Mouse (Mus musculus): Measurements from ENCODE around the gene B230118H07Rik.
A peak's percentile ranks its signal among the peaks of the same experiment; 100 is the strongest.

Gene B230118H07Rik

GRCm38 (mm10) chr2:101638979-101639839 lies 10.1 kb downstream of the B230118H07Rik start:
- no peak for DNase-seq (ENCODE audit: low spot score in 2 of 2)

GRCm38 (mm10) chr2:101628297-101629236 lies 20.8 kb downstream of the B230118H07Rik start:
- peak; percentile 82 to 90 for DNase-seq (ENCODE audit: low spot score in 2 of 2)

- no peak for DNase-seq (ENCODE audit: low spot score in 2 of 2)
Measured at GRCm38 (mm10) chr2:101627227-101627626, 22.1 kb downstream of the B230118H07Rik start.

GRCm38 (mm10) chr2:101624526-101624925 lies 24.8 kb downstream of the B230118H07Rik start, which contains the start of gene Rag2:
Rag2 (plus strand) TSS chr2:101624718.
- no peak for DNase-seq (ENCODE audit: low spot score in 2 of 2)

DNA sequence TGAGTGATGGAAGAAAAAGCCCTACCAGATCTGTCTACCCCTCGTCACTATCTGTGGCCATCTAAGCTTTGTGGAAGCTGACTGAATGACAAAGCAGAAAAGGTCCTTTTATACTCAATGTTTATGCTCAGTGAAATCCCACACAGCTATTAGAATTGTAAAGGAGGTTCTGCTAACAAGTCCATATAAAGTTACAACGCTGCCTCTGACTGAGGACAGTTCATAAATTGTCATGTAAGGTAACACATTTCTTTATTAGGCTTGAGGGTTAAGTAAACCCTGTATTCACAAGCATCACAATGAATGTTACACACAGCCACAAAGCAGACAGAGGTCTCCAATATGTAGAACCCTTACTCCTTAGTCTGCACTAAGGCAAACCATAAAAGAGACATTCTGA lies 25.3 kb downstream of the B230118H07Rik start:
- DNase-seq (ENCODE audit: low spot score in 2 of 2) = no peak

DNA sequence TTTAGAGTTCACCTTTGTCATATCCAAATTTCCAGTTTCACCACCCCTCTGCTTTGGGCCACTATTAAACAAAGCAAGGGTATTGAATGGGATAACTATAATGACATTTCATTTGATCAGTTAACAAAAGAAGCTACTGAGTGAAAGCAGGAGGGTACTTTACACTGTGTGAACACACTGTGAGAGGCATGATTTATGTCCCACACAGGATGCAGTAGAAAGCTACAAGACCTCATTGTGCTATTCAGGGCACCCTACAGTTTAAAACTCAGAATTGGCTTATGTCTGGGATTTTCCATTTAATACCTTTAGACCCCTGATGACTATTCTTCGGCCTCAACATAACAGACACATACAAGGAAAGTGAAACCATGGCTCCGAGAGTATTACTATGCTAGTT lies 26.3 kb downstream of the B230118H07Rik start:
- DNase-seq (ENCODE audit: low spot score in 2 of 2) = no peak

DNA sequence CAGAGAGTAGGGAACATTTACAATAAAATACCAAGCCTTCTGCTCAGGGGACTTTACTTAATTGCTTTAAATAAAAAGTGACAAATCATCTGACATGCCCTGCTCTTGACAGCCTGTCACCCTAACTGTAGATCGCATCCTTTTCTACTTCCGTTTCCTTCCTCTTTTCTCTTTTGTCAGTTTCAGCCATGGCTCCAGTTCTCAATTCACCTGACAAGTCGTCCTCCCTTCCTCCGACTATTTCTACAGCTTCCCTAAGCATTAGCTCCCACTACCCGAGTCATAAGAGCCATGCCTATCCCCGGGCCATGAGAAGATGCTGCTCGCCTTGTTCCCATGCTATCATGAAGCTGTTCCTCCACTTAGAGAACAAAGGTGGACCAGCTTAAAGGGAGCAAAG lies 27.7 kb downstream of the B230118H07Rik start:
- DNase-seq (ENCODE audit: low spot score in 2 of 2) = no peak

GRCm38 (mm10) chr2:101620899-101621298 lies 28.4 kb downstream of the B230118H07Rik start:
- DNase-seq (ENCODE audit: low spot score in 2 of 2) = no peak

DNA sequence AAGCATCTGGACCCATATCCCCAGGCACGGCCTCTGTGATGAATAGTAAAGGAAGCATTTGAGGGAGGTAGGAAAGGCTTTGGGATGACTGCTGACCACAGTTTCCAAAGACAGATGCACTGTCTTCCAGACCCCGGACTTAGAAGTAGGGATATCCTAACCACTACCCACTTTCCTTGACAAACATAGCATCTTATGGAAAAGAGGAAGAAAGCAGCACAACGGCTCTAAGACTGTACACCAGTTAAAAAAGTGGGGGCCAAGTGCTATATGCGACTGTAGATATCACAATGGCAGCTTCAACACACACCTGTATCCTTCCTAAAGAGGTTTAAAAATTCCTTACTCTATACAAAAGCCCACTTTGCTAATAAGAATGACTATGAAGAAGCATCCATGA lies 31.0 kb downstream of the B230118H07Rik start:
- no peak for DNase-seq (ENCODE audit: low spot score in 2 of 2)

GRCm38 (mm10) chr2:101615464-101616305 lies 33.6 kb downstream of the B230118H07Rik start:
- DNase-seq (ENCODE audit: low spot score in 2 of 2) = no peak

DNA sequence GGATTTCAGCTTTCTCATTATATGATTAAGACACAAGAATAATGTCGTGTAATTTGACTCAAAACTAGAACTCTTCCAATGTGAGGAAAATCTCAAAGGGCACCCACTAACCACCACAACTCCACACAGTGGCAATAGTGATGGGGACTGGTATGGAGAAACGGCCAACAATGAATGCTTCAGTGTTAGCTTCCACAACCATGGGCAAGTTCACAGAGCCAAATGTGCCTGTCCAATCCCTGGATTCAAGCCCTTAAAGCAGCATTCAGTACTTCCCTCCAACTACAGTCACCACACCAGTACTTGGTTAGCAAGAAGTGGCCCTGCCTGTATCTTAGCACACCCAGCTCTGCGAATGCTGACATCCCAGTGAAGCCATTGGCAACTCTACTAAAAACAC lies 38.5 kb downstream of the B230118H07Rik start:
- no peak for DNase-seq (ENCODE audit: low spot score in 2 of 2)

DNA sequence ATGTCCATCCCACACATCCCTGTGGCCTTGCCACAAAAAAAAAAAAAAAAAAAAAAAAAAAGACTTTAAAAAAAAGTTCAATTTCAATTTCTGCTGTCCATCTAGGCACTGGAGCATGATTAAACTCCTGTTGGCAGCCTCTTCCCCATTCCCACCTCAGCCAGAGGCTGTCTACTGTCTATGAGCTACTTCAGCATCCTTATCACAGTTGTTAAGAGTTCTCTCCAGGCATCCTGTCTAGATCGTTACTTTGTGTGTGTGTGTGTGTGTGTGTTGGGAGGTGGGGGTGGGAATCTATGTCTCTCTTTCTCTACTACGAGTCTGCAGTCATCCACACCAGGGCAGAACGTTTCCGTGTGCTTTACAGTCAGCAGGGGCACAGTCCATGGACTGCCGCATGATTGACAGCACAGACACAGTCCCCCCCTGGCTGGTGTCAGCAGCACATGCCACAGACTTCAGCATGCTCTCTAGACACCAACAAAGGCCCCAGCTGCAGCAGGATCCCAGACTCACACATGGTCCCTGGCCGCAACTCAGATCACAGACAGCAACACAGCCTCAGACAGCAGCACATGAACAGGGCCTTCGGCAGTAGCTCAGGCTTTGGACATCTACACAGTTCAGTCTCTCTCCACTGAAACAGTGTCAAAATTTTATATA lies 41.0 kb downstream of the B230118H07Rik start:
- no peak for DNase-seq (ENCODE audit: low spot score in 2 of 2)

DNA sequence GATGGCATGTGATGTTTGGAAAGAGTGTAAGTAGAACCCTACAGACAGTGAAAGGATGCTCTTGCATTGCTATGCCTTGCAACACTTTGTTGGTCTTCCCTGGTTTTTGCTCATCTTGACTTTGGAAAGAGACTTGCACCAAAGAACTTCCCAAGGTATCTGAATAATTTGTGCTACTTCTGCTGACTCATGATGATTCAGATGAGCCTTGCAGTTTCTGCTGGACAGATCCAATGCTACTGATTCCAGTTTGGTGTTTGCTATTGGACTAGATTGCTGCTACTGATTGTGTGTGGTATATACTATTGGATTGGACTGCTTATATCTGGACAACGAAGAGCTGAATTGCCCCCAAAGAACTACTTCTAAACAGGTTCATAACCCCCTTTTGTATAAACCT lies 46.2 kb downstream of the B230118H07Rik start:
- no peak for DNase-seq (ENCODE audit: low spot score in 2 of 2)

GRCm38 (mm10) chr2:101600703-101601102 lies 48.6 kb downstream of the B230118H07Rik start:
- DNase-seq (ENCODE audit: low spot score in 2 of 2) = no peak

DNA sequence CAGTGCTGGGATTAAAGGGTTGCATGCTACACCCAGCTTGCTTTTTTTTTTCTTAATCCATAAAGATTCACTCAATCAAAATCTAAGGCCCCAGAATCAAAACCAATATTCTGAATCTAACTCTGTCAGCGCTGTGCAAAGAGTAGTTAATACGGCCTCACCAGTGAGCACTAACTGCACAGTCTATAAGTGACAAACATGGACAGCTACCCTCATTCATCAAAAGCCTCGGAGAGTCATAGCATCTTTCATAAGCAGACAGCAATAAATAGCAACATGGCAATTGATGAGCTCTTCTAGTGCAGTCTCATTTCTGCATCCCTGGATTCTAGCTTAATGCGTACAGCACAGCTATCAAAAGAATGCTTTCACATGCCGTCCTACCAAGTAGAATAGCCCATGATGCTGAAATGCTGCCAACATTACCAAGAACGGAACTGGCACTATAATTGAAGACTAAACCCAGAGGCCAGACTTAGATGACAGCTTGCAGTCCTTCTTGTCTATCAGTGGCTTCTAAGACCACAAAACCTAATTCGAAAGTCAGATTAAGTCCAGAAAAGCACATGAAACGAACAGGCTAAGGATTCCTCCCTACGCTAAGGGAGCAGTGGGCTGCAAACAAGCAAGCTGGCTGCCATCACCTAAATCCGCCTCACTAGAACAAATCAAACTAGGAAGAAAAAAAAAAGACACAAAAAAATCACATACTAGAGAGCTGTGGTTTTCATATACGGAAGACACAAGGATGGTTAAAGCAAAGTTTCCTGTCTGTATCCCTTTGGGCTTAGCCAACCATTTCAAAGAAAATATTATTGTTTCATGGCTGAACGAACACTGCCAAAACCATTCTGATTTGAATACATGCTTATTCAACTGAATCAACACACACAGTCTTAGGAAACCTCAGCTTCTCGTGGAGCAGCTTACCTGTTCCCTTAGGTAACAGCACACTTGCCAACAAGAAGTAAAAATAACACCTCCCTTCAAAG lies 50.8 kb downstream of the B230118H07Rik start:
- no peak for DNase-seq (ENCODE audit: low spot score in 2 of 2)

DNA sequence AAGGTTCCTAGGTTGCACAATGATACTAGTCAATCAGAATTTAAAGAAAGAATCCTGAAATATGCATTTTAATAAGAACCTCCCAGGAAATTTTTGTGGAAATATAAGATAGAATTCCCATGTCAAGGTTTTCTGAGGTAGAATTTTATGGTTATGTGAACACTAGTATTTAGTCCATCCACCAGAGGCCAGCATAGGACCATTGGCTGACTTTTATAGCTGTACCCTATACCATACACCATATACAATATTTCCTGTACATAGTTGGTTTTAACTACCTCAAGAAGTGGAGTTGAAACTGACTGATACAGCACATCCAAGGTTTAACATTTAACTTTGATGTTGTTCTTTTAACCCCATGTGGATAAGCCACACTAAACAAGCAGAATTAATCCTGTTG lies 52.1 kb downstream of the B230118H07Rik start:
- no peak for DNase-seq (ENCODE audit: low spot score in 2 of 2)

DNA sequence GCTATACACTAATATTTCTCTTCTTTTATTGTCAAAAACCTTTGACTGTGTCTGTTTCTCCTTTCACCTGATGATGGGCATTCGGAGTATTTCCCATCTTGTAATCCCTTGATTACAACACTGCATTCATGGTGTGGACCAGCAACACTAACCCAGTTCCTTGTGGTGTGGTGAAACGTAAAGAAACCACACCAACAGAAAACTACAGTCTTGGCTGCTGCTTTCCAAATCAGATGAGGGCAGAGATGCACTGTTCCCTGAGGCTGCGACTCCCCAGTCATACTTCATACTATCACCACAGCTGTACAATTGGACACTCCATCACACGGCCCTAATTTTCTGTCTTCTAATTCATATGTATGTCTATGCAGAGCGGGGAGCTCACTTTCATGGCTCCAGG lies 54.7 kb downstream of the B230118H07Rik start:
- no peak for DNase-seq (ENCODE audit: low spot score in 2 of 2)

GRCm38 (mm10) chr2:101592886-101593285 lies 56.4 kb downstream of the B230118H07Rik start:
- no peak for DNase-seq (ENCODE audit: low spot score in 2 of 2)

DNA sequence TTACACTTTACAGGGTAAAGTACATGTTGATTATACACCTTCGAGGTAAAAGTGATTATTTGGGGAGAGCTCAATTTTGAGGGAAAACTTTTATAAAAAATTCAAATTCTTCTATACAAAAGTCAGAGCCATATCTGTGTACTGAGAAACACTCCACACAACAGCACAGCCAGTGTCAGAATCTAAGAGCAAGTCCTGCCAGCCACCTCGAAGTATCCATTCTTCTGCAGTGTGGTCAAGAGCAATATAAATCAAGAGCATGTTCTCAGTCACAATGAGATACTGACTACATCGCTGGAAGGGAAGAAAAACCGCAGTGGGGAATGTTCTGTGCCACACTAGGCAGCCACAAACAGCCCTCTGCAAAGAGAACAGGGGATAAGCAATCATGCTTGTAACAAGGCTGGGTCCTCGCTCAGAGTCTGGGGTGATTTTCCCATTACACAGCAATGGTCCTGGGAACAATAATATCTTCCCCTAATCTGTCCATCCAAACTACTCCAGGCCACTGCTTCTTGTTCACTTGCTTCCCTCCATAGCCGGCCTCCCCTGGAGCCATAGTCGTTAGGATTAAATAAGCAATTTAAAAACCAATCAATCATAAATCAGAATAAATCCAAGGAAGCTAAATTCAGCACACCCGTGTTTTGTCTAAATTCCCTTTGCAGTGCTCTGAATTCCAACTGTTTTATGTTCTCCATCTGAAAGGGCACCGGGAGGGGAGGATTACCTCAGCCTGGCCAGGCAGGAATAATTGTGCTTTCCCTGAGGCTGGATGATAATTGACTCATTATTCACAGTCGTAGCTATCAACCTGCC lies 57.1 kb downstream of the B230118H07Rik start:
- no peak for DNase-seq (ENCODE audit: low spot score in 2 of 2)

Data from frontal cortex, postnatal 10 days (tissue).